ENCODE assay signal across 16 mouse cellular contexts in the genomic region with DNA sequence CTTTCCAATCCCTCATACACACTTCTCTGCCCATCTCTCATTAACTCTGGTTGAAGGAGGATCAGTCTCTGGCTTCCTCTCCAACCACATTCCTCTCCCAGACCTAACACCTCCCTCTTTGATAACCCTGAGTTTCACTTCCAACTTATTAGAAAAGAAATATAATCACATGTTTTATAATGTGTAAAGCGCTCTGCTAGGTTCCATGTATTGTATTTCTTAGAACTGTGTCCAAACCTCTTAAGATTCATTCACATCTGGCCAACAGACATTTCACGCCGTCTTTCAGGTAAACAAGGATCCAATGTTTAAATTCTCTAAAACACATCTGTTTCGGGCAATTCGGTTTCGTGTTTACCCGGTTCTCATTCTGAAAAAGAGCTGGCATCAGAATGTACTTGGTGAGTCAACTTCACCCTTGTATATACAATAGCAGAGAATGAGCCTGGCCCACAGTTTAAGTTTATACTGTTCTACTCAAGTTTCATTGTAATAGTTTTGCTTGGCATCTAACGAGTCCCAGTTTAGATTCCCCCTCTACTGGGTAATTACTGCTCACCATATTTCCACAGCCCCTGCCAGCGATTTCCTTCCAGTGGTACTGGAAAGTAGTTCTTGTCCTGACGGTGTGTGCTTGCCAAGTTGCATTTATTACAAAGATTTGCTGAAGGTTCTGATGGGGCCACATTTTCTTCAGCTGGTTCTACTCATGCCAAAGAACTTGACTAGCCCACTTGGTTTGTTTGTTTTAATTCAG.
A peak's percentile ranks its signal among the peaks of the same experiment; 100 is the strongest.
DNase-seq lines count a peak whose midpoint lies in the region; ATAC-seq lines count a peak whose summit lies in the region.
"Had no signal": no experiment of that assay in that cellular context is flagged by ENCODE, and none has a peak within 500 bp of the region (broad histone marks: within the 10 kb centered on the region; RNA-seq: fewer than 3 reads in every experiment).

No protein-coding gene starts in this region.

- no peaks in the 10 kb centered on the region for H3K27me3 ChIP-seq in heart, embryonic 10.5 days (ENCODE audit: insufficient read depth, poor library complexity, severe bottlenecking)
- no peaks in the 10 kb centered on the region for H3K27me3 ChIP-seq in intestine, embryonic 16.5 days (replicated peaks; ENCODE audit: control insufficient read depth, insufficient read depth, low read length)
- H3K27me3 ChIP-seq: forebrain, embryonic 15.5 days; hindbrain, embryonic 15.5 days; midbrain, embryonic 12.5 days; neural tube, embryonic 12.5 days had no signal

- no peak for ATAC-seq in intestine, embryonic 16.5 days
- ATAC-seq: CD4-positive, CD25-positive, alpha-beta regulatory T cell, adult 4 months; forebrain, embryonic 15.5 days; Patski had no signal

- DNase-seq in heart, adult 11 months = peak; percentile 86
- DNase-seq in heart, embryonic 10.5 days (ENCODE audit: low spot score) = no peak
- DNase-seq in urinary bladder, postnatal 14 days (ENCODE audit: low spot score) = peak; percentile 5
- DNase-seq in urinary bladder, postnatal 25 days (ENCODE audit: low spot score) = no peak
- peak; percentile 10 for DNase-seq in gastrocnemius, postnatal 14 days
- no peak for DNase-seq in kidney, postnatal 14 days
- DNase-seq in frontal cortex, postnatal 10 days (ENCODE audit: low spot score in 2 of 2) = no peak
- DNase-seq: adrenal gland, postnatal 14 days; cerebellum, adult 11 months had no signal

- intact Hi-C loops in gastrocnemius, postnatal 14 days (cut with DNase I; ENCODE audit: low total_unique reads) = no loop called here

- H3K4me1 ChIP-seq in heart, embryonic 10.5 days = no peaks in the 10 kb centered on the region
- H3K4me1 ChIP-seq in intestine, embryonic 16.5 days (ENCODE audit: control insufficient read depth, insufficient read depth, low read length) = no peaks in the 10 kb centered on the region
- H3K4me1 ChIP-seq: forebrain, embryonic 15.5 days; hindbrain, embryonic 15.5 days; midbrain, embryonic 12.5 days; neural tube, embryonic 12.5 days had no signal

- no peaks in the 10 kb centered on the region for H3K9me3 ChIP-seq in heart, embryonic 10.5 days
- H3K9me3 ChIP-seq in intestine, embryonic 16.5 days (ENCODE audit: control insufficient read depth, low read length) = no peaks in the 10 kb centered on the region
- H3K9me3 ChIP-seq: forebrain, embryonic 15.5 days; hindbrain, embryonic 15.5 days; midbrain, embryonic 12.5 days; neural tube, embryonic 12.5 days had no signal

- H3K4me2 ChIP-seq in intestine, embryonic 16.5 days (ENCODE audit: low read depth, low read length) = no peak overlapping the region
- H3K4me2 ChIP-seq: forebrain, embryonic 15.5 days; hindbrain, embryonic 15.5 days; midbrain, embryonic 12.5 days; neural tube, embryonic 12.5 days had no signal

- 85% methylated on average over 10 of the region's 10 CpGs for WGBS in heart, embryonic 10.5 days
- 59% methylated on average over 10 of the region's 10 CpGs for WGBS in intestine, embryonic 16.5 days

- no peak overlapping the region for H3K27ac ChIP-seq in heart, embryonic 10.5 days
- no peak overlapping the region for H3K27ac ChIP-seq in intestine, embryonic 16.5 days (ENCODE audit: low read length)
- H3K27ac ChIP-seq: forebrain, embryonic 15.5 days; hindbrain, embryonic 15.5 days; midbrain, embryonic 12.5 days; neural tube, embryonic 12.5 days had no signal

- no peak overlapping the region for H3K4me3 ChIP-seq in heart, embryonic 10.5 days
- no peak overlapping the region for H3K4me3 ChIP-seq in intestine, embryonic 16.5 days (ENCODE audit: low read length)
- H3K4me3 ChIP-seq: forebrain, embryonic 15.5 days; hindbrain, embryonic 15.5 days; midbrain, embryonic 12.5 days; neural tube, embryonic 12.5 days had no signal

- H3K36me3 ChIP-seq in heart, embryonic 10.5 days = no peaks in the 10 kb centered on the region
- no peaks in the 10 kb centered on the region for H3K36me3 ChIP-seq in intestine, embryonic 16.5 days (ENCODE audit: control insufficient read depth, insufficient read depth, low read length)
- H3K36me3 ChIP-seq: forebrain, embryonic 15.5 days; hindbrain, embryonic 15.5 days; midbrain, embryonic 12.5 days; neural tube, embryonic 12.5 days had no signal

- H3K9ac ChIP-seq in intestine, embryonic 16.5 days (ENCODE audit: low read depth, low read length) = no peak overlapping the region
- H3K9ac ChIP-seq: forebrain, embryonic 15.5 days; hindbrain, embryonic 15.5 days; midbrain, embryonic 12.5 days; neural tube, embryonic 12.5 days had no signal

Comparison
In these comparisons a context has a peak if more than half of its experiments do, and no peak if none do; other contexts are left out.
1. DNase-seq: peak in heart, adult 11 months (single experiment), urinary bladder, postnatal 14 days (single experiment) and gastrocnemius, postnatal 14 days (single experiment); none in heart, embryonic 10.5 days (single experiment), urinary bladder, postnatal 25 days (single experiment), kidney, postnatal 14 days (single experiment) and frontal cortex, postnatal 10 days (0 of 2).